Mouse (Mus musculus): ENCODE data around the gene Rhcg.

DNA sequence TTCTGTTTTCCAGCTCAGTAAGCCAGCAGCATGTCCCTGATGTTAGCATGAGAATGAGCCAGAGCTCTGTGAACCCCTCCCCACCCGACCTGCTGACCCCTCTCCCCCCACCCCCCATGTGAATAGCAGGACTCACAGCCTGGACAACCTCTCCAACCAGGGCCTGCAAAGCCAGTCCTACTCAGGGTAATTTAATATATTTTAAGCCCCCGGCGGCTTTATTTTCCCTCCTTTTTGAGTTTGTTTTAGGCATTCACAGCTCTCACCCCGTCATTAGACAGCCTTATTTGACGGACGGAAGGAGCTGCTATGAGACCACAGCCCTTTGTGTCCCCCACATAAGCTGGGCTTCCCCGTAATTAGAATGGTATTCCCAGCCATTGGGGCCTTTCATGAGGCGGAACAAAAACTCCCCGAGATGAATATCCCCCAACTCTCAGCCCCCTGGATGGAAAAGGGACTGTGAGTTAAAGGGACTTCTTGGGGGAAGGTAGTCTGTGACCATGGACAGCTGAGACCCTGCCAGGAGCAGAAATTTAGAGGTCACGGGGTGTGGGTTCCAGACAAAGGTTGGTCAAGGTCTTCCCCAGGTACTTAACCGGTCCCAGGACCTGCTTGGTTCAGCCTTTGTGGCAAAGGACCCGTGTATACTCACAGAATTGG, 68.4 kb downstream of the Rhcg start:
- no peak for TF ChIP-seq CTCF (IDR thresholded peaks at IDR 0.05; ENCODE audit: insufficient read depth, low read length)
- TF ChIP-seq POLR2A (IDR thresholded peaks at IDR 0.05; ENCODE audit: borderline replicate concordance, extremely low read depth, low read depth, low read length) = no peak

Data from lung, adult 2 months (tissue).